Mouse (Mus musculus): Measurements from ENCODE around the gene Fam104a.

DNA sequence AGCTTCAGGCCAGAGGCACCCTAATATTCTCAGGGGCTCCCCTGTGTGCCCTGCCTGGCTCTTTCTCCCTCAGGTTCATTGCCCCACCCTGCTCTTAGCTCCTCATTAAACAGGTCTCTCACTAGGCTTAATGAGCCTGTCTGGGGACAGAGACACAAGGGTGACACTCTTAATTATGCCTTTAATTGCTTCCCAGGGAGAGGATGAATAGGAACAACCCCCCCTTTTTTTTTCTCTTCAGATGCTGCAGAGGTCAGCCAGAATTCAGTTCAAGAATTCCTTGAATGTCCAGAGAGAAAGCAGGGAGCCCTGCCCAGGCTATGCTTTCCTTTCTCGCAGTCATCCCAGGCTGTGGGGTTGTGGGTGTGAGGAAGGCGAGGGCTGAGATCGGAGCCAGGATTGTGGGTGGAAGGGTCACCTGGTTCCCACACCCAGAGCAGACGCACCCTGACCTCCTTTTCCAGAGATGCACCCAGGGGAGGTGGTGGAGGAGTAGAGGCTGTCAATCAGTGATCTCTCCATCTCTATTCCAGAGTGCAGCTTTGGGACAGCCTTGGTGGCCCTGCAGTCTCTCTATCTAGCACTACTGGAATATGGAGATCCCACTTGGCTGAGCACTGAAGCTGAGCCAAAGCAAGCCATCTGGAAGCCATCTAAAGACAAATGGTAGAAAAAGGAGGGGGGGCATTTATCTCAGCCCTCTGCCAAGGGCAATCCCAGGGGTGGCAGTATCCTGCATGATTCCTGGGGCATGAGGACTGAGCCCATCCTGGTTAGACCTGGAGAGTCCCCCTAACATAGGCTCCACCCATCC, 41.5 kb upstream of the Fam104a start:
- no peak for TF ChIP-seq CTCF (IDR thresholded peaks at IDR 0.05; ENCODE audit: low read depth, low read length)
- no peak for TF ChIP-seq POLR2A (IDR thresholded peaks at IDR 0.05; ENCODE audit: insufficient read depth, low read length)
- TF ChIP-seq EP300 (IDR thresholded peaks at IDR 0.05; ENCODE audit: insufficient read depth, low read depth, low read length) = no peak
